Mouse (Mus musculus) embryonic fibroblast, embryonic 13.5 days (primary cell): ENCODE data around the gene Necab3. TPM values are rescaled to one million over a fixed set of nuclear protein-coding genes. Genes with fewer than 3 reads are reported as not detected.

Experiments used
- H3K27ac ChIP-seq: 2 replicates; pipeline ENCODE4 v1.5.1; 2012; ENCODE audit warnings: low read length, control low read depth, inconsistent platforms; ENCODE audit not compliant: insufficient read depth
- H3K4me1 ChIP-seq: 2 replicates; pipeline ENCODE4 v1.6.1; 2011; ENCODE audit warnings: low read length; ENCODE audit not compliant: control insufficient read depth, insufficient read depth
- H3K4me3 ChIP-seq: 2 replicates; pipeline ENCODE4 v1.5.1; 2011; ENCODE audit warnings: mild to moderate bottlenecking, control low read depth, low read length; ENCODE audit not compliant: insufficient read depth
- CTCF ChIP-seq: IDR thresholded peaks from 2 replicates; pipeline ENCODE4 v1.5.1; 2011; ENCODE audit warnings: mild to moderate bottlenecking, control low read depth, low read length, moderate library complexity, borderline replicate concordance; ENCODE audit not compliant: insufficient read depth
- POLR2A ChIP-seq: IDR thresholded peaks from 2 replicates; pipeline ENCODE4 v1.6.1; 2011; ENCODE audit warnings: low read depth, mild to moderate bottlenecking, control low read depth, low read length, moderate library complexity
- polyA plus RNA-seq: library from polyadenylated mRNA; stranded (reverse); fragments of >200 nt; gene quantifications from 2 replicates; pipeline ENCODE4 v1.2.4, GENCODE M21; 2011; ENCODE audit warnings: low read depth; ENCODE audit not compliant: missing spikeins, insufficient read length

The Necab3 gene
- polyA plus RNA-seq, 1 experiment: 1.5 TPM

GRCm38 (mm10) chr2:154522334-154522733 lies 36.4 kb downstream of the Necab3 start:
- Histone ChIP-seq H3K27ac (no peak overlapping the region), H3K4me1 (peaks cover under 1% of the 10 kb centered on the region; the same call in 1 of the 2 replicates), H3K4me3 (no peak overlapping the region)
- no peak for TF ChIP-seq POLR2A
- no peak for TF ChIP-seq CTCF

GRCm38 (mm10) chr2:154521449-154521848 lies 37.2 kb downstream of the Necab3 start:
- H3K4me3 ChIP-seq: no peak overlapping the region
- H3K27ac ChIP-seq: no peak overlapping the region
- TF ChIP-seq POLR2A (no peak), CTCF (no peak)
- H3K4me1 ChIP-seq: peaks cover 9% of the 10 kb centered on the region

DNA sequence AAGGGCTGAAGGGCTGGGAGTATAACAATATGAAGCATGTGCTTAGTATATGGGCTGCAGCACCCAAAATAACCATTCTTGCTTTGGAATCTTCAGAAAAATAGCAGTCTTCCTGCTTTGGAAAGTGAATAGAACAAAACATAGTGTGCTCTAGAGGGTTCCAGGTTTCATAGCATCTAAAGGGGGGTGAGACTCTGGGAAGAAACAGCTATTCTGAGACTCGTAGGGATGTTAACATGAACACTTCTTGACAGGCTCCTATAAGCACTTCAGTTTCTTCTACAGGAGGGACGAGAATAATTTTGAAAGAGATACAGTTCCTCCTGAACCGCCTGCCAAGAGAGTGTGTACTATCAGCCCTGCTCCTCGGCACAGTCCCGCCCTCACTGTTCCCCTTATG lies 41.3 kb downstream of the Necab3 start:
- TF ChIP-seq CTCF (no peak), POLR2A (no peak)
- peaks cover 14% of the 10 kb centered on the region for H3K4me1 ChIP-seq
- H3K27ac ChIP-seq: peak overlapping the region; percentile 83
- no peak overlapping the region for H3K4me3 ChIP-seq

DNA sequence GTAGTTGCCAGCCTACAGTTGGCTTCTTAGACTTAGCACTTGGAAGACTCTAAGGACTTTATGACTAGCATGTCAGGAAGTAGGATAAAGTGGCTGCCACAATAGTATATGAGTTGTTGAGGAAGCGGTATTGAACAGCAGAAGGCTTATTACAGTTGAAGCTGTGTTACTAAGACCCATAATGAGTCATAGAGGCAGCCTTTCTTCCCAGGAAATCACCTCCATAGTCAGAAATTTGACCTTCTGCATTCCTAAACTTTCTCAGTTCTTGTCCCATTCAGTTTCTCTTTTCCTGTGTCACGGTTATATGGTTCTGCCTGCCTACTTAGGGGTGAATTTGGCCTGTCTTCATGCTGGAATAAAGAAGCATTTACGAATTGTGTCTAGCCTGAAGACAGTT lies 41.7 kb downstream of the Necab3 start:
- Histone ChIP-seq H3K4me1 (peaks cover 14% of the 10 kb centered on the region), H3K4me3 (no peak overlapping the region), H3K27ac (peak overlapping the region; percentile 83)
- no peak for TF ChIP-seq POLR2A
- no peak for TF ChIP-seq CTCF

DNA sequence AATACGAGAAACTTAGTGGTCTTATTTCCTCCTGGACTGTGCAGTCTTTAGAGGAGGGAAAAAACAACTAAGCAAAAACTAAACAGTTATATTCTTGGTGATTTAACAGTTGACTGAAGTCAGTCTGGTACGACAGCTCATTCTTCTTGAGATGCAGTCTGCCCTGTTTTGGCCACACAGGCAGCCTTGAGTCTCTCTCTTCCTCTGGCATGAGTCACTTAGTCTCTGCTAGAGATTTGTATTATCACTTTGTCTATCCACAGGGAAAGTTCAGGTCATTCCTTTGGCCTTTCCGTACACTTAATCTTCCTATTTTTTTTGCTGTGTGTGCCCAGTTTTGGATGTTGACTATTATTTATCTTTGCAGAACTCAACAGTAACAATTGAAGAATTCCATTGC lies 48.5 kb downstream of the Necab3 start:
- Histone ChIP-seq H3K4me3 (no peak overlapping the region), H3K27ac (no peak overlapping the region)
- TF ChIP-seq POLR2A (no peak), CTCF (no peak)

GRCm38 (mm10) chr2:154508450-154508849 lies 50.2 kb downstream of the Necab3 start:
- Histone ChIP-seq H3K27ac (no peak overlapping the region), H3K4me3 (no peak overlapping the region), H3K4me1 (no peaks in the 10 kb centered on the region)
- TF ChIP-seq POLR2A (no peak), CTCF (no peak)

More for the DNA sequence above, 48.5 kb downstream of the Necab3 start:
- no peaks in the 10 kb centered on the region for H3K4me1 ChIP-seq

- no peak overlapping the region for H3K27ac ChIP-seq
- no peak overlapping the region for H3K4me3 ChIP-seq
- H3K4me1 ChIP-seq: no peaks in the 10 kb centered on the region
- TF ChIP-seq POLR2A: no peak
- TF ChIP-seq CTCF: peak; percentile 32; the same call in 1 of the 2 replicates
Observed at GRCm38 (mm10) chr2:154507566-154508283, 51.0 kb downstream of the Necab3 start.

DNA sequence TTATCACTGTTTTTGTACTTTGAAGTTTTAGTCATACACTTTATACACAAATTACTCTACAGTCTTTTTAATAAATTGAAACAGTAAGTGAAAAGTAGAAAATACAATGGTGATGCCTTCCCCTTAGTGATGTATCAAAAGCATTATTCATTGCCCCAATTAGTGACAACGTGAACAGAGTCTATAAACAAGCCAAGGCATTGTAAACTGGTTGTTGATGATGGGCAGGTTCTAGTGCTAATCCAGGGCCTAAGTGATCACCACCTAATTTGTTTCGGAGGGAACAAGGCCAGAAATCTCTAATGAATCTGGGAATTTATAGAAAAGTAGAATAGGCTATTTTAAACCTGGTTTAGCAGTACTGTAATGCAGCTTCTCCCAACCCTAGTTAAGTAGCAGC lies 51.6 kb downstream of the Necab3 start:
- Histone ChIP-seq H3K27ac (no peak overlapping the region), H3K4me1 (no peaks in the 10 kb centered on the region), H3K4me3 (no peak overlapping the region)
- TF ChIP-seq POLR2A: no peak
- TF ChIP-seq CTCF: no peak

- Histone ChIP-seq H3K27ac (no peak overlapping the region), H3K4me1 (no peaks in the 10 kb centered on the region; the same call in 1 of the 2 replicates), H3K4me3 (no peak overlapping the region)
- TF ChIP-seq POLR2A (no peak), CTCF (no peak)
Observed at GRCm38 (mm10) chr2:154500758-154501157, 57.9 kb downstream of the Necab3 start.

GRCm38 (mm10) chr2:154499717-154500247 lies 58.9 kb downstream of the Necab3 start:
- TF ChIP-seq CTCF (no peak), POLR2A (no peak)
- Histone ChIP-seq H3K4me1 (no peaks in the 10 kb centered on the region; the same call in 1 of the 2 replicates), H3K4me3 (no peak overlapping the region), H3K27ac (no peak overlapping the region)

DNA sequence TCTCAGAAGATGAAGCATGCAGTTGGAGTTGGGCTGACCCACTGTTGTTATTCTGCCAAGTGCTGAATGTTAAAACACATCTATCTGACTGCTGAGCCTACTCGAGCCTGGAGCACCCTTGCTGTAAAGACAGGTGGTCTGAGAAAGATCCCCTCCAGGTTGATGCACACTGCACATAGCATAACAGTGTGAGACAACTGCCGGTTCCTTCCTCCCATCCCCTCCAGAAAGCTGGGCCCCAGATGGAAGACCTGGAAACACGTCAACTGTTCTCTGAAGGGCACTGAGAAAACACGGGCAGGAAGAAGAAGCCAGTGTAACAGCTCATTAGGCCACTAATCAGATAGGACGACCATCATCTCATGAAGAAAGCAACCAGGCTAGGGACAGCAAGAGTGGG lies 60.1 kb downstream of the Necab3 start:
- TF ChIP-seq POLR2A: no peak
- no peak for TF ChIP-seq CTCF
- Histone ChIP-seq H3K4me3 (no peak overlapping the region), H3K4me1 (no peaks in the 10 kb centered on the region; the same call in 1 of the 2 replicates), H3K27ac (no peak overlapping the region)
